Mouse (Mus musculus): Measurements from ENCODE around the gene Lingo1. TPM values are rescaled to one million over a fixed set of nuclear protein-coding genes. Genes with fewer than 3 reads are reported as not detected.

Lingo1 gene
- polyA plus RNA-seq, 1 experiment from 2014 or later: 2.3 TPM

DNA sequence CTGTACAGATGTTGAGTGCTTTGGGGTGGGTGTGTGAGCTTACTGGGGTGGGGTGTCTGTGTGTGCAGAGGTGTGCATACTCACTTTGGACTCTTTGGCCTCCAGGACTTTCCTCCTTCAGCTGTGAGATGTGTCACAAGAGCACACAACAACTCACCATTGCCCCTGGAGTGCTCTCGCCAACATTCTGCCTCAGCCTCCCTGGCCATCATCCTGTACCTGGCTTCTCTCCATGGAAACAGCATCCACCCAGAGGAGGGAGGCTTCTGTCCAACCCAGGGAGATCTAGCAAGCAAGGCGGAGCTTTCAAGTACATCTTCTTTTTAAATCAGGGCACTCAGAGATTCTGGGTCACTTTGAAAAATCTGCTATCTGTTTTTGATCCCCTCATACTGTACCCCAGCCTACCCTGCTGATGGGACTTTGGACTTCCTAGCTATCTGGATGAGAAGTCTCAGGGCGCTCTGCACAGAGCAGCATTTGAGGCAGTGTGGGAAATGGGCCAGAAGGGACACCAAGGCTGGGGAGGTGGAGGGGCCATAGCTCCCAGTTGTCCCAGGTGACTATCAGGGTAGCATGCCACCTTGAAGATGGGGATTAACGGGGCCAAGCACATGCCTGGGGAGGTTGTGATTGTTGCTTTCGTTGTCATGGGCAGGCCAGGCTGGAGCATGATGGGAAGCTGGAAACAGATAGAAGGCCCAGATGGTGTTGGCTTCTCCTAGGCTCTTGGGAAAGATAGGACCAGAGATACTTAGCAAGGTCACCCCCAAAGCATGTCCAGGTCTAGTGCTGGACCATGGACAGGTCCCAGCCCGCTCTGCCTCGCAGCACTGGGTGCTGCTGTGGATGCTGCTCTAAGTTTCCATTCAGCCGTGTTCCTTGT lies 184.1 kb downstream of the Lingo1 start:
- peak overlapping the region; percentile 67 for H3K27ac ChIP-seq
- no peaks in the 10 kb centered on the region for H3K36me3 ChIP-seq
- 77% methylated on average over 8 of the region's 8 CpGs for WGBS
- H3K4me1 ChIP-seq: peaks cover 45% of the 10 kb centered on the region
- H3K9me3 ChIP-seq: no peaks in the 10 kb centered on the region
- H3K27me3 ChIP-seq (ENCODE audit: insufficient read depth, poor library complexity, severe bottlenecking): peaks cover 63% of the 10 kb centered on the region
- no peak for DNase-seq (ENCODE audit: low spot score)
- no peak overlapping the region for H3K4me3 ChIP-seq

DNA sequence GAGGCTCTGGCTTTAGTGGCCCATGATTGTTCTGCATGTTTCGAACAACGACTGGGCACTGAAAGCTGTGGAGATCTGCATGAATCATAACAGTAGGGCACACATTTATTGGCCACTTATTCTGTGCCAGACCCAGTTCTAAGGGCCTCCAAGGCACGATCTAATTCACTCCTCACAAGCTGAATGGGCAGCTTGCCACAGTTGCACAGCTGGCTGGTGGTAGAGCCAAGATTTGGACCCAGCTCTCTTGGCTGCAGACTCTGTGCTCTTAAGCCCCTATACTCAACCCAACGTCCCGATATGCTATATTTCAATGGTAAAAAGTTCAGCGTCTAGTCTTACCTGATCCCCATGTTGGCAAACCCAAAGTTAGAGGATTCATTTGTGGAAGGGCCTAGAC lies 185.3 kb downstream of the Lingo1 start:
- Histone ChIP-seq H3K27me3 (ENCODE audit: insufficient read depth, poor library complexity, severe bottlenecking) (peaks cover 56% of the 10 kb centered on the region), H3K4me3 (no peak overlapping the region), H3K27ac (no peak overlapping the region), H3K4me1 (peaks cover 50% of the 10 kb centered on the region), H3K9me3 (no peaks in the 10 kb centered on the region), H3K36me3 (no peaks in the 10 kb centered on the region)
- 87% methylated on average over 6 of the region's 6 CpGs for WGBS
- no peak for DNase-seq (ENCODE audit: low spot score)

DNA sequence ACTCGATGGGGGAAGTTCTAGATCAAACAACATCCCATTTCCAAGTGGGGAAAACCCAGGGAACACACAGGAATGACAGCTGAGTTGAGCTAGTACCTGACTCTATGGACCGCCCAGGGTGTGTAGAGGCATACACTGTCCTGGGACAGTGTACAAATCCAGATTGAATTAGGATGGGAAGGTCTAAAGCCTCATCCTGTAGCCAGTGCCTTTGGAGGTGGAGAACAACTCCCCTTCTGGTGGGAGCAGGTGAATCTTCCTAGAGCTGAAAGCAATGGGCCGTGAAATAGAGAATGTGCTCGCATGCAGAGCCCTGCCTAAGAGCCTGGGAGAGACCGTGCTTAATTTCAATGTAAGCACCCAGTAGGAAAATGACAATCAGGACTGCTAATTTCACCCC lies 185.8 kb downstream of the Lingo1 start:
- DNase-seq (ENCODE audit: low spot score): no peak
- no peak overlapping the region for H3K27ac ChIP-seq
- H3K36me3 ChIP-seq: no peaks in the 10 kb centered on the region
- no peak overlapping the region for H3K4me3 ChIP-seq
- no peaks in the 10 kb centered on the region for H3K9me3 ChIP-seq
- H3K4me1 ChIP-seq: peaks cover 55% of the 10 kb centered on the region
- H3K27me3 ChIP-seq (ENCODE audit: insufficient read depth, poor library complexity, severe bottlenecking): peaks cover 54% of the 10 kb centered on the region
- WGBS: 80% methylated on average over 5 of the region's 5 CpGs

DNA sequence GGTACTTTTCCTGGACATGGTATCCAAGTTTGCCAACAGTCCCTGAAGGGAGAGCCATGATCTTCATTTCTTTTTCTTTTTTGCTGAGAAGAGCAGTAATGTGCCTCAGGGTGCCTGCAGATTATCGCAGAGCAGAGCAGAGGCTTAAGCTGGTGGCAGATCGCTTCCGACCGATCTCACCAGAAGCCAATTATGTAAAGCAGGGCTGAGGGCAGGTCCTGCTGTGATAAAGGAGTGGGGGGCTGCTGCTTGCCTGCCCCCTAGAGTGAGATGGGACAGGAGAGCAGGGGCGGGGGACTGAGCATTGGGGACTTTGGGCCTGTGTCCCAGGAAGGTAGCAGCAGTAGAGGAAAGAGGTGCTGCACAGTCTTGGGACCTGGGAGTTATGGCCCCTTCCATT lies 186.8 kb downstream of the Lingo1 start:
- H3K27ac ChIP-seq: no peak overlapping the region
- DNase-seq (ENCODE audit: low spot score): no peak
- H3K9me3 ChIP-seq: no peaks in the 10 kb centered on the region
- H3K27me3 ChIP-seq (ENCODE audit: insufficient read depth, poor library complexity, severe bottlenecking): peaks cover 52% of the 10 kb centered on the region
- peaks cover 61% of the 10 kb centered on the region for H3K4me1 ChIP-seq
- WGBS: 14% methylated on average over 5 of the region's 5 CpGs
- H3K36me3 ChIP-seq: no peaks in the 10 kb centered on the region
- no peak overlapping the region for H3K4me3 ChIP-seq

DNA sequence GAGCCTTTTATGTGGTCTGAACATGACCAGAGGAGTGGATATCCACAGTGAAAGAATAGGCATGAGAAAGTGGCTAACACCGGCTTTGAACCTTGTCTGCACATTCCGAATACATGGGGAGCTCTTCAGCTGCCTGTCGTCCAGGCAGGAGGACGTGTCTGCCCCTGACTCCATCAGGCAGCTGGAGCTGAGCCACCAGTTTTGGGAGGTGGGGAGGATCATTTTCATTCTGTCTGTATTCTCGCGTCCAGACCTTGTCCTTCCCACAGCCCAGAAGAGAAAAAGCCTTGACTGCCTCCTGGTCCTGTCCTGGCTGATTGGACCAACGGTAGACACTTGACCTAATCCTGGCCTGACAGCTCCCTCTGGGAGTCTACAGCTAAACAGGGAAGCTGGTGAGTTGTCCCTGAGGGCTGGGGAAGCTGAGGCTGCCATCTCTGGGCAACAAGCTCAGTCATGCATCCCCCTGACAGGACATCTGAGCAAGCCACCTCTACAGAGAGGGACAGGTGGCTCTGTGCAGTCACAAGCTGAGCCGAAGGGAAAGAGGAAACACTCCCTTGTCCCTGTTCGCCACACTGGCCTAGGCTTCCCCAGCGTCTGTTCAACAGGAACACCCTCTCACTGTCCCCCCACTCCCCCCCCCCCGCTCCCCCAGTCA lies 187.4 kb downstream of the Lingo1 start:
- no peak for DNase-seq (ENCODE audit: low spot score)
- Histone ChIP-seq H3K27me3 (ENCODE audit: insufficient read depth, poor library complexity, severe bottlenecking) (peaks cover 52% of the 10 kb centered on the region), H3K27ac (no peak overlapping the region), H3K4me1 (peaks cover 58% of the 10 kb centered on the region), H3K9me3 (no peaks in the 10 kb centered on the region), H3K4me3 (no peak overlapping the region), H3K36me3 (no peaks in the 10 kb centered on the region)
- WGBS: 19% methylated on average over 11 of the region's 11 CpGs

DNA sequence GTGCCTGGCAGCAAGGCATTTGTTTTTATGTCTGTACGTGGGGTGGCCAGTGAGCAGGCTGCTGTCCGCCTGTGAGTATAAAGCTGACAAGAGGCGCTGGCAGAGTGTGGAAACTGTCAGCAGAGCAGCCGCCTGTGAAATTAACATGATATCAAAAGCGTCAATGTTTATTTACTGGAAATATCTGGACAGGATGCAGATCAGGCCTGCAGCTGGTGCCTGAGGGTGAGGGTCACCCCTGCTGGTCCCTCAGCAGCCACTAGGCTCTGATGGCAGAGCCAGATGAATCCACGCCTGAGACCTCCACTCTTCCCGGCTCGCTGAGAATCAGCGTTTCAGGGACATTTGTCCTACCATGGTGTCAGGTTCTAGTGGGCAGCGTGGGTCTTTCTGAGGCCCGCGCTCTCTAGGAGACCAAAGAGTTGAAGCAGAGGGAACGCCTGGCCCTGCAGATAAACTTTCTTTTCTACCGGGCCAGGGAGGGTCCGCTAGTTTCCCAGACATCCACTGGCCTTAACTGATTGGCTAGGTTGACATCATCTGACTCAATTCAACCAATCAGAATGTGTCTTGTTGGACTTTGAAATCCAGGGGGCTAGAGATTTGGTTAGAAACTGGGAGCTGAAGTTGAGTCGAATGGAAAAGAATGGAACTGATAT lies 190.1 kb downstream of the Lingo1 start:
- WGBS: 49% methylated on average over 16 of the region's 16 CpGs
- Histone ChIP-seq H3K4me1 (peaks cover 43% of the 10 kb centered on the region), H3K9me3 (no peaks in the 10 kb centered on the region), H3K36me3 (no peaks in the 10 kb centered on the region), H3K27me3 (ENCODE audit: insufficient read depth, poor library complexity, severe bottlenecking) (peaks cover 41% of the 10 kb centered on the region), H3K27ac (peak overlapping the region; percentile 42; the same call in 1 of the 2 replicates), H3K4me3 (peak overlapping the region; percentile 22; the same call in 1 of the 2 replicates)
- DNase-seq (ENCODE audit: low spot score): no peak

DNA sequence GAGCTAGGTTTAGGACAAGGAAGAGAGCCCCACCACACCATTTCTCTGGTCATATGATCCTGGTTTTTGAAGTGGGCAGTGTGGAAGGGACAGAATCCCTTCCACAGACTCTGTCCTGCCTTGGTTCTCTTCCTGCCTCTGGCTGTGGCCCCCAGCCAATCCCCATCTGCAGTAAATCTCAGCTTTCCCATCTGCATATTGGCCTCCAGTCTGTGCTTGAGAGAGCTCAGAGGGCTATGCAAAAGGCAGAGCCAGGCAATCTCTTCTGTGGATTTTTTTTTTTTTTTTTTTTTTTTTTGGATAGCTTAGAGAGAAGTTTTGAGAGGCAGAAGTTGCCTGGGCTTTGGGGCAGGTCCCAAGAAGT lies 190.8 kb downstream of the Lingo1 start:
- no peaks in the 10 kb centered on the region for H3K36me3 ChIP-seq
- H3K27me3 ChIP-seq (ENCODE audit: insufficient read depth, poor library complexity, severe bottlenecking): peaks cover 33% of the 10 kb centered on the region
- H3K4me1 ChIP-seq: peaks cover 43% of the 10 kb centered on the region
- H3K27ac ChIP-seq: no peak overlapping the region
- DNase-seq (ENCODE audit: low spot score): no peak
- no peak overlapping the region for H3K4me3 ChIP-seq
- H3K9me3 ChIP-seq: no peaks in the 10 kb centered on the region

DNA sequence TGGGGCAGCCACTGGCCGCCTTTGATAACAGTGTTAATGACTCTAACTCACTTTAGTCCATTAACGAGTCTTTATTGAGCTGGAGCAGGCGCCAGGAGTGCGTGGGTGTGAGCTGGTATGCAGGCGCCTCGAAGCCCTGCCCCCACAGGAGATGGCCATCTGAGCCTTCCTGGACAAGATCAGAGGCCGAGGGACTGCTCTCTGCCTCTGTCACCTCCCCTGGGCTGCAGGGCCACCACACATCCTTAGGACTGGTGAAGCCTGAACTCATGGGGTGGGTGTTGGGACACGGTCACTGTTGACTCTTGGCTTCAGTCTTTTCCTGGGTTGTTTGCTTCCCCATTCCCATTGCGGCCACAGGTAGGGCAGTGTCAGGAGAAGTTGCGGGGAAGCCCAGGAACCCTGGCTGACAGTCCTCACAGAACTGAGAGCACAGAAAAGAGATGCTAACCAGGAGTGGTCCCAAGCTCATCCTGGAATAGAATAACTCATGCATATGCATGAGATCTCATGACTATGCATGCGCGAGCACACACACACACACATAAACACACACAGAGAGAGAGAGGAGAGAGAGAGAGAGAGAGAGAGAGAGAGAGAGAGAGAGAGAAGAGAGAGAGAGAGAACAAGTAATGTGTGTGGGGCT lies 191.3 kb downstream of the Lingo1 start:
- Histone ChIP-seq H3K36me3 (no peaks in the 10 kb centered on the region), H3K4me1 (peaks cover 43% of the 10 kb centered on the region), H3K27me3 (ENCODE audit: insufficient read depth, poor library complexity, severe bottlenecking) (peaks cover 29% of the 10 kb centered on the region), H3K27ac (peak overlapping the region; percentile 10; the same call in 1 of the 2 replicates), H3K4me3 (peak overlapping the region; percentile 27), H3K9me3 (no peaks in the 10 kb centered on the region)
- no peak for DNase-seq (ENCODE audit: low spot score)
- WGBS: 21% methylated on average over 12 of the region's 12 CpGs

DNA sequence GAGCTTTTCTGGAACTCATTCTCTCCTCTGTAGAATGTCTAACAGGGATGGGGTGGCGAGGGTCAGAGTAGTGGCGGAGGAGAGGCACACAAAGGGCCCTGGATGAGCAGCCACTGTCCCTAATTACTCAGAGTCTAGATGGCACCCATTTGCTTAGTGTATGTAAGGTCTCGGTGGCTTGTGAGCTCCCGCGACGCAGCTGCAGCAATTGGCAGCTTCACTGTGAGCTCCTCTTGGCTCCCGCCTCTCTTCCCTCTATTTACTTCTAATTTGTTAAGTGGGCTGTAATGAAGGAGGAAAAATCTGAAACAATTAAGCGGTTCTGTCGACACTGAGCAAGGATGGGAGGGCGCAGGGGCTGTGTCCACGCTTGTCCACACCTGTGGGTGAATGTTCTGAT lies 195.6 kb downstream of the Lingo1 start:
- H3K27ac ChIP-seq: 0 out of 2 replicates have a peak overlapping the region, but pooled peaks have one; percentile 6
- no peak overlapping the region for H3K4me3 ChIP-seq
- no peaks in the 10 kb centered on the region for H3K36me3 ChIP-seq
- WGBS: 66% methylated on average over 11 of the region's 11 CpGs
- peaks cover 15% of the 10 kb centered on the region for H3K4me1 ChIP-seq
- no peaks in the 10 kb centered on the region for H3K27me3 ChIP-seq (ENCODE audit: insufficient read depth, poor library complexity, severe bottlenecking)
- H3K9me3 ChIP-seq: no peaks in the 10 kb centered on the region
- DNase-seq (ENCODE audit: low spot score): no peak

DNA sequence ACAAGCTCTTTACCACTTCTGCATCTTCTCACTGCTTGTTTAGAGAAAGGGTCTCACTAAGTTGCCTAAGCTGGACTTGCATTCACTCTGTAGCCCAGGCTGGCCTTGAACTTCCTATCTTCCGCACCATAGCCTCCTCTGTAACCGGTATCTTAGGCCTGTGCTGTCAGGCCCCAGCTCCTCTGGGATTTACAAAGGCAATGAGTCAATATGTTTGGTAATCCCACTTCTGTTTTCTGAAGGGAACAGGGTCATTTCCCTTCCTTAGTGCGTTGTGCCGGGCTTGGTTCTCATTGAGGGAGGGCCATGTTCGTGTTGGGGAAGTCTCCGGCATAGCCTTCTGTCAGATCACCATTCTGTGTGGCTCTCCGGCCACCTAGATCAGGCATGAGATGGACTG lies 203.6 kb downstream of the Lingo1 start:
- no peak for DNase-seq (ENCODE audit: low spot score)
- Histone ChIP-seq H3K36me3 (no peaks in the 10 kb centered on the region), H3K4me1 (peaks cover 8% of the 10 kb centered on the region), H3K4me3 (no peak overlapping the region), H3K9me3 (no peaks in the 10 kb centered on the region), H3K27me3 (ENCODE audit: insufficient read depth, poor library complexity, severe bottlenecking) (peaks cover 14% of the 10 kb centered on the region; the same call in 1 of the 2 replicates), H3K27ac (no peak overlapping the region)
- 88% methylated on average over 7 of the region's 7 CpGs for WGBS

DNA sequence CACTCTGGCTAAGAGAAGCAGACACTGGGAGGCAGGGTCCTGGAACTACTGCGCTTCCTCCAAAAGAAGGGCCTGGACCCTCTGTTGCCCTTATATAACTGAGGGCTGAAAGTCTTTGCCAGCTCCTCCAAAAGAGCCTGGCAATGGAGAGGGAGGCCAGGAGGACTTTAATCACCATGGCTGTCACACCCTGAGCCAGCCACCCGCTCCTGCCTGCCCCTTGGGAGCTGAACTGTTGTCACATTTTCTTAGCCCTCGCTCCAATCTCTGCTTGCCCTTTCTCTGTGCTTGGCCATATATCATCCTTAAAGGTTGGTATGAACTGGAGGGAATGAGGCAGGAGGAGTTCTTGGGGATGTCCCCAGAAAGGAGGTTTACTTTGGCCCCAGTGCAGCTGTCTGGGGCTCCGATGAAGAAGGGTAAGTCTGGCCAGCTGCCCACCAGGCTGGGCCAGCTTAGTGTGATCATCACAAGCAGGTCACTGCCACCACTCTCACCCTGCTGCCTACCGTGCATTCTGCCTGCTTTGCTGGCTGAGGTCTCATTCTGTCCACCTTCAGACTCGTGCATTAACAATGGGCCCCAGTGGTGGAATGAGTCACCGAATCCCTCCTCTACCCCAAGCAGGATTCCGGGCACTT lies 204.9 kb downstream of the Lingo1 start:
- Histone ChIP-seq H3K36me3 (no peaks in the 10 kb centered on the region), H3K27me3 (ENCODE audit: insufficient read depth, poor library complexity, severe bottlenecking) (peaks cover 14% of the 10 kb centered on the region; the same call in 1 of the 2 replicates), H3K27ac (no peak overlapping the region), H3K4me1 (peaks cover 8% of the 10 kb centered on the region), H3K9me3 (no peaks in the 10 kb centered on the region), H3K4me3 (no peak overlapping the region)
- no peak for DNase-seq (ENCODE audit: low spot score)
- WGBS: 76% methylated on average over 8 of the region's 8 CpGs

DNA sequence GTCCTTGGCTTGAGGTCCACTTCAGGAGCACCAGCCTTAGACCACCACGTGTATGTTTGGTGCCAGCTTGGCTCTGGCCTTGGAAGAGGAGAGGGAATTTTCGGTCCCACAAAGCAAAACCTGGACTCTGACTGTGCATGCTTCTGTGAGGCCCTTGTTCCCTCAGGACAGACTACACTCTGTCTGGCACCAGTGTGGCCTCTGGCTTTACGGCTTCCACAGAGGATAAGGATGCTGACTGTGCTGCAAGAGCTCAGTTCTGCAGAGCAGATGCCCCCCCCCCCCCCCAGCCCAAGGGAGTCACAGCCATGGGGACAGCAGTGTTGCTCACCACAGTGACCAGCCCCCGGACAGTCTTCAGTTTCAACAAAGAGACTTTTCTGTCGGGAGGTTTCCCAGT lies 206.5 kb downstream of the Lingo1 start:
- no peak overlapping the region for H3K4me3 ChIP-seq
- no peaks in the 10 kb centered on the region for H3K36me3 ChIP-seq
- peaks cover 25% of the 10 kb centered on the region for H3K27me3 ChIP-seq (ENCODE audit: insufficient read depth, poor library complexity, severe bottlenecking)
- H3K4me1 ChIP-seq: peaks cover 12% of the 10 kb centered on the region
- no peaks in the 10 kb centered on the region for H3K9me3 ChIP-seq
- no peak for DNase-seq (ENCODE audit: low spot score)
- H3K27ac ChIP-seq: 0 out of 2 replicates have a peak overlapping the region, but pooled peaks have one; percentile 16
- 51% methylated on average over 5 of the region's 5 CpGs for WGBS
